Mouse (Mus musculus) kidney, postnatal 25 days (tissue): Measurements from ENCODE around the gene Brd2.

Experiments used
- DNase-seq, 2 experiments: peaks; one replicate each; pipeline ENCODE4 v3.0.0; 2021; ENCODE audit warnings: mixed read lengths in 2 of 2

Brd2 gene

GRCm38 (mm10) chr17:34110309-34110708 lies 12.1 kb downstream of the Brd2 start:
- DNase-seq, result no peak

- no peak for DNase-seq
Measured at GRCm38 (mm10) chr17:34109806-34110195, 12.6 kb downstream of the Brd2 start.

DNA sequence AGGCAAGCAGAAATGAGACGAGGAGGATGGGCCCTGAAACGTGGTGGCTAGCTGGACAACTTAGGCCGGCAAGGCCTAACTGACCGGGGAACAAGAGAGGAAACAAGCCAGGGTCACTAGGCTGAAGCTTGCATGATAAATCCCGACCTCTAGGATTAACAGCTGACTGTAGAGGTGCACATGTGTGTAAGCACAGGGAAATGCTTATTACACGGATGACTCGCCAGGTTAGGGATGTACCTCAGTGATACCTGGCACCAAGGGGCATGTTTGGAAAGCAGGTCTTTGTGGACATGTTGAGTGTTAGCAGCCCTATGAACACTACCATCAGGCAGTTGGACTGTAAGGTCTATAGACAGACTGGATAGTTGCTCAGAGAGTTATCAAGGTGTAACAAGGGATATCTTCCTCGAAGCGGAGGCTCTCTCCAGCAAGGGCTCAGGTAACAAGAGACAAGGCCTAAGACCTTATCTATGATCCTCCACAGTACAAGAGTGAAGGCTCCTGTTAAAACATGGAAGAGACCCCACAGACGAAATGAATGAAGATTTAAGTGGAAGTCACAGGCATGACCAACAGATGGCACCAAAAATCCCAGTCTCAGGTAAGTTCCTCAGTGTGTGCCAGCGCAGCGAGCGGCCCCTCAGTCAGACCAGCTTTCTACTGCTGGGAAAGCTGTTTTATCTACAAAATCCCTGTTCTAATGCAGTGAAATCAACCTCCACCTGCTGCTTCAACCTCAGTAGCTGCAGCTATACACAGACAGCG lies 13.2 kb downstream of the Brd2 start:
- peak in 1 of 2 experiments; percentile 39 for DNase-seq

DNA sequence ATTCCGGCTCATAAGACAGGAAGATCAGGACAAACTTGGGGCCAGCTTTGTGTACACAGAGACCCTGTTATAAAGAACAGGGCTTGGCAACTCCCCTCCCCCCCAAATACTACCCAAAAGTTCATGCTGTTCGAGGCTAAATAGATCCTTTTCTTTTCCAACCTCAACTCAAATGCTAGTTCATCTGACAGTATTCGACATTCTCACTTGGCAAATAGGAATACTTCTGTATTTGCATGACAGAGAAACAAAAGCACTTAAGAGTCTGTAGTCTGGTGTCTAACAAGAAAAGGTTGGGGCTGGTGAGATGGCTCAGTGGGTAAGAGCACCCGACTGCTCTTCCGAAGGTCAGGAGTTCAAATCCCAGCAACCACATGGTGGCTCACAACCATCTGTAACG lies 14.0 kb downstream of the Brd2 start:
- DNase-seq, result no peak

DNA sequence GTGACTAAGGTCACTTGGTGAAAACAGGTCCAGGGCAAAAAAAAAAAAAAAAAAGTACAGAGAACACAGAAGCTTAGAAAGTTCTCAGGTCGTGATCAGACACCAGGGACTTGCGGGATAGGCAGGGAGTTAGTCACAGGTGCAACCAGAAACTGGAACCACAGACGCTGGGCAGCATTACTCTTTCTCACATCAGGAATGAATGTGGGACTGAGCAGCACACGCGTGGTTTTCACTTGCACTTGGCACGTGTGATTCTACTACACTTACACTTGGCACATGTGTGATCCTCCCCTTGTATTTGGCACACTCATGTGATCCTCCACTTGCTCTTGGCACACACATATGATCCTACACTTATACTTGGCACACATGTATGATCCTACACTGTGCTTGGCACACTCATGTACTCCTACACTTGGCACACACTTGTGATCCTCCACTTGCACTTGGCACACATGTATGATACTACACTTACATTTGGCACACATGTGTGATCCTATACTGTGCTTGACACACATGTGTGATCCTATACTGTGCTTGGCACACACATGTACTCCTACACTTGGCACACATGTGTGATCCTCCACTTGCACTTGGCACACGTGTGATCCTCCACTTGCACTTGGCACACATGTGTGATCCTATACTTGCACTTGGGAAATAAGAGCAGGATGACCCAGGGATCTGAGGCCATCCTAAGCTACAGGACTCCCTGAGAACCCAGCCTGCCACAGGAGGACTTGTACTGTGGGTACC lies 15.1 kb downstream of the Brd2 start:
- no peak for DNase-seq

- no peak for DNase-seq
Measured at GRCm38 (mm10) chr17:34106555-34106954, 15.9 kb downstream of the Brd2 start.

DNA sequence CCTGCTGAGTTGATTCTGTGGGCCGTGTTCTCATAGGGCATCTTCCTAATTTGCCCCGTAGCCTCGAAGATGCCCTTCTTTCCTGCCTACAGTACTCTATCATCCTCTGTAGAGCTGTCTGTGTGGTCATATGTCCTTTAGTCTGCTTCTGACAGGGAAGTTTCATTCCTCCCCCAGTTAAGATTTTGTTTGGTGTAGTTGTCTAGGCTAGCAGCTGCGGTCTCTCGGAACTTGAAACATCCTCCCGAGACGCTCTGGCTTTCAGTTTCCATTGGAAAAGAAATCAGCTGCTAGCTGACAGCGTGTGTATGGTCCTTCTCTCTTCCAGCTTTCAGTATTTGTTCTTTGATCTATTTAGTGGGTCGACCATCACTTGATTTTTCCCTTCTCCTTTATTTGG lies 17.6 kb downstream of the Brd2 start:
- no peak for DNase-seq

DNA sequence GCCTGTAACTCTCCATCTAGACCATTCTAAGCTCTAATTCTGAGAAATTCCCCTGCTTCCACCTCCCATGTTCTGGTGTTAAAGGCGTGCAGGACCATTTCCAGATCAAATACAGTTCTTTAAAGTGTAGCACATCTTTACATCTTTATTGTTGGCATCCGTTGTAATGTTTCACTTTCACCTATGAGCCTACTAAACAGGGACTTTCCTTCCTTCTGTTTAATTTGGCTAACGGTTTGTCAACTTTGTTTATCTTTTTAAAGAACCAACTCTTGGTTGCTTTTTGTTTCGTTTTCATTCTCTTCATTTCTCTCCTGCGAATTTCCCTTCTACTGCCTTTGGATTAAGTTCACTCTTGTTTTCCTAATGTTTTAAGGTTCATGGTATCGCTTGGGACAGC lies 19.6 kb downstream of the Brd2 start:
- no peak for DNase-seq

DNA sequence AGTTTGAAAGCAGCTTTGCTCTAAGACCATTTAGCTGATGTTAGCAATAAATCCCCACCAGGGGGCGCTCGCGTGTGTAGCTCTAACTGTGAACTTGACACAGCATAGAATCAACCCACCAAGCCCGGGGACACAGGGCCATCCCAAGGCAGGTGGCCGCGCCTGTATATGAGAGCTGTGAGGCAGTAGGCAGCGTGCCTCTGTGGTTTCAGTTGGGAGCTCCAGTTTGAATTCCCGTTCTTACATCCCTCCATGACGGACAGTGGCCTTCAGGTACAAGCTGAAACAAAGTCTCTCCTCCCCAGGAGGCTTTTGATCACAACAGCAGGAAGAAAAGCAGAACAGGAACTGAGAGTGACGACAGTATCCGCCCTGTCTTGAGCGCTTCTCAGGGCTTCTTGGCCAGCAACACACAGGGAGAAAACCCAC lies 20.8 kb downstream of the Brd2 start:
- DNase-seq, result peak; percentile 93 to 99

GRCm38 (mm10) chr17:34101185-34101584 lies 21.2 kb downstream of the Brd2 start:
- DNase-seq, result no peak

DNA sequence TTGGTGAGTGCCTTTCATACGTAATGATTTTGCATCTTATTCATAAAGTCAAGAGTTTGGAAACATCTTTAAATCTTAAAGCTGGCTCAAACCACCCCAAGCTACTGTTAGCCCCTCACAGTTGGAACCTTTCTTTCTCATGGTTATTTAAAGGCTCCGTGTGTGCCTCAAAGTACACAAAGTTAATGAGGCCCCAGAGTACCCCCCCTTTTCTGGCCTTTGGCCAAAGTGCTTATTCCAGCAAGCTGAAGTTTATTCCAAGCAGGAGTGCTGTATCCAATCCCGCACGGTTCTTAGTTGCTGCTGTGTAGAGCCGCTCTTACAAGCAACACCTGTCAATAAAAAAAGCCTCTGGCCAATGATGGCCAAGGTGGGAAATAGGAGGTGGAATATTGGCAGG lies 22.9 kb downstream of the Brd2 start:
- peak; percentile 72 to 73 for DNase-seq

- DNase-seq, result peak; percentile 45 to 59
Measured at GRCm38 (mm10) chr17:34098709-34099479, 23.5 kb downstream of the Brd2 start.

- no peak for DNase-seq
Measured at GRCm38 (mm10) chr17:34097272-34097671, 25.2 kb downstream of the Brd2 start.

- DNase-seq, result no peak
Measured at GRCm38 (mm10) chr17:34096497-34097010, 25.9 kb downstream of the Brd2 start.

DNA sequence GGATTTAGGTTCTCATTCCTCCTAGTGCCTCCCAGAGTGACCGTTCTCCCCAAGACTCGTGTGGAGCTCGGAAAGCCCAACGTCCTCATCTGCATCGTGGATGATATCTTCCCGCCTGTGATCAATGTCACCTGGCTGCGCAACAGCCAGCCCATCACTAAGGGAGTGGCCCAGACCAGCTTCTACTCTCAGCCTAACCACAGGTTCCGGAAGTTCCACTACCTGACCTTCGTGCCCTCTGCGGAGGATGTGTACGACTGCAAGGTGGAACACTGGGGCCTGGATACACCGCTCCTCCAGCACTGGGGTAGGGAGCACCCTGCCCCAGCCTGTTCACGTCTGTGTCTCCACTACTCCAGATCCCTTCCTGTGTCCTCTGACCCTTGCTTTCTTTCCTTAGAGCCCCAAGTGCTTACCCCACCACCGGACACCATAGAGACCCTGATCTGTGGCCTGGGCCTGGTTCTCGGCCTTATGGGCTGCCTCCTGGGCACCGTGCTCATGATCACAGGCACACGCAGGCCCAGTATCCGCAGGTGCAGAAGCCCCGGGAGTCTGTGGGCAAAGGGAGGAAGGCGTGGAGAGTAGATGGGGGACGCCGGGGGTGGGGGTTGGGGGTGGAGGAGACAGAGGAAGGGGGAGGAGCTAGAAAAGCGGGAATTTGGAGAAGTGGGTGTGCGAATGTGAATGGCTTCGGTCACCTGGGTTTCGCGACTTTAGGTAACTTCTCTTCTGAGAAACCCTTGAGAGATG lies 28.0 kb downstream of the Brd2 start:
- no peak for DNase-seq

DNA sequence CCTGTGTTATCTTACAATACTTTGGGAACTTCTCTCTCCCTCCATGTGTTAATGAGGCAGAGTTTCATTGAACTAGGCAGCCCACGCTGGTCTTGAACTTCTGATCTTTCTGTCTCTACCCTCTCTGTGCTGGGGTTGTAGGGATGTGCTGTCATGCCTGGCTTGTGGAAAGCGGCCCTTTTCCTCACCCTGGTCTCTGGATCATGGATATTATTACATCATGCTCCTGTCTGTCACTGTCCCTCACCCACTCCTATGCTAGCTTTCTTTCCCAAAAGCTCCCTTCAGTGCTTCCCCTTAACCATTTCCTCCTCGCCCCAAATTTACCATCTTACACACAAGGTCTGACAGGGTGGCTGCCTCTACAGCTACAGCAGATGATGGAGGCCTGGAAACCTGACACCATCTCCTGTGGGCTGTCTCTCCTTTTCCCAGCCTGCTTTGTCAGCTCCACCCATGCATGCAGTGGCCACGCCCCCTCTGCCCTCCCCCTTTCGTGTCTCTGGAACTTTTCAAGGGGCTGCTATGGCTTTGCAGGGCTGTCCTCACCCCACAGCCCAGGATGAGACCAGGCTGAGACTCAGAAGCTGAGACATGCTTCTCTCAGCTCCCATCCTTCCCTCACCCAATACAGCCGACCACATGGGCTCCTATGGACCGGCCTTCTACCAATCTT lies 29.1 kb downstream of the Brd2 start:
- DNase-seq, result peak; percentile 36 to 61

- no peak for DNase-seq
Measured at GRCm38 (mm10) chr17:34092197-34092875, 30.1 kb downstream of the Brd2 start, which contains the start of gene H2-Oa. H2-Oa (plus strand) TSS chr17:34092340.

DNA sequence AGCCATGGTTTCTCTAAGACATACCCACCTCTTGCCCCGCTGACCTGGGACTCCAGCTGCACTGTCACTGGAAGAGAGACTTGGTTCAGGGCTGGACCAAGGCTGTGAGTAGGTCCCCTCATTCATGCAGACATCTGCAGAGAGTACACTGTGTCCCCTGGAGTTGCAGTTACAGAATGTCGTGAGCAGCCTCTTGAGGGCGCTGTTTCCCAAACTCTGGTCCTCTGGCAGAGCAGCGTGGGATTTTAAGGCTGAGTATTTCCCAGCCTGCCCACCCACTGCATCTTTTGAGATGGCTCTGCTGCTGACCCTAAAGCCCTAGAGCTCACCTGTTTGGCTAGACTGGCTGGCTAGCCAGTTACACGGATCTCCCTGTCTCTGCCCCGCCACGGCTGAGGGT lies 31.5 kb downstream of the Brd2 start:
- peak in 1 of 2 experiments; percentile 44 for DNase-seq

DNA sequence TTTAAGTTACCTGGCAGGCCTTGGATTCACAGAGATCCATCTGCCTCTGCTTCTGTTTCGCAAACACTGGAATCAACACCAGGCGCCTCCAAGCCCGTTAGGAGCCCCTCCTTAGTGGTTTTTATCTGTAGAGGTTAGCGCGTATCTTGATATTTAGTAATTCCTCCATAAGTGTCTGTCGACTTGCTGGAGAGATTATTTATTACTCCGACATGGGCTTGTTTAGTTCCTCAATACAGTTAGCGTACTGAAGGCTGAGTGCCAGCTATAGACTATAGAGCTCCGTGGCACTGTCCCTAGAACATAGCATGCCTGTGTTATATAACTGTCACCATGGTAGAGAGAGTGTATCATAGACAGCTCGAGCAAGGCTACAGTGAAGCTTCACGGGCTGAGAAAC lies 34.3 kb downstream of the Brd2 start:
- DNase-seq, result no peak

GRCm38 (mm10) chr17:34087386-34087785 lies 35.0 kb downstream of the Brd2 start:
- no peak for DNase-seq

- DNase-seq, result no peak
Measured at GRCm38 (mm10) chr17:34083104-34083503, 39.3 kb downstream of the Brd2 start.
